Mouse (Mus musculus) megakaryocyte-erythroid progenitor cell, adult 5 weeks (primary cell): ENCODE results near the gene Igsf23. TPM values are rescaled to one million over a fixed set of nuclear protein-coding genes. Genes with fewer than 3 reads are reported as not detected.

Experiments used
- polyA plus RNA-seq: library from polyadenylated mRNA; stranded (reverse); fragments of >175 nt; gene quantifications from 2 replicates; pipeline ENCODE4 v1.2.3, GENCODE M21; 2012

Igsf23 gene
- polyA plus RNA-seq = 0.04 TPM in 1 of 2 replicates, not detected in the other

GRCm38 (mm10) chr7:19950589-19950988, at the start of gene Igsf23:
Igsf23 (minus strand) TSS chr7:19950756.

GRCm38 (mm10) chr7:19991165-19991564, 40.6 kb upstream of the Igsf23 start, which contains the start of gene Nlrp9b:
Nlrp9b (plus strand) TSS chr7:19991465.

GRCm38 (mm10) chr7:19964985-19965579, 14.5 kb upstream of the Igsf23 start, which contains the start of gene Ceacam20:
Ceacam20 (plus strand) TSS chr7:19965412.

GRCm38 (mm10) chr7:19920506-19921261, 29.9 kb downstream of the Igsf23 start, which contains the start of gene Pvr:
Pvr (minus strand) TSS chr7:19921160.

GRCm38 (mm10) chr7:19887849-19888248, 62.7 kb downstream of the Igsf23 start, which contains the start of gene Ceacam19:
Ceacam19 (minus strand) TSS chr7:19887965.

Other genes starting within 250 kb of the Igsf23 start
- 221 and 229 TPM in 2 replicates for gene Tomm40, start 235.3 kb downstream of the Igsf23 start, polyA plus RNA-seq
- 3.4 and 5.9 TPM in 2 replicates for gene Nectin2, start 200.3 kb downstream of the Igsf23 start, polyA plus RNA-seq
- gene Bcam, start 179.7 kb downstream of the Igsf23 start, polyA plus RNA-seq = 0.26 and 0.36 TPM in 2 replicates
- gene Cblc, start 153.9 kb downstream of the Igsf23 start, polyA plus RNA-seq = not detected in 2 replicates
- 61.6 and 97.1 TPM in 2 replicates for gene Bcl3, start 128.0 kb downstream of the Igsf23 start, polyA plus RNA-seq
- gene Gm19345, start 98.8 kb downstream of the Igsf23 start, polyA plus RNA-seq = not detected in 2 replicates
- 0.83 and 1.3 TPM in 2 replicates for gene Ceacam16, start 89.5 kb downstream of the Igsf23 start, polyA plus RNA-seq
- not detected in 2 replicates for gene Ceacam19, start 62.8 kb downstream of the Igsf23 start, polyA plus RNA-seq
- gene Pvr, start 29.6 kb downstream of the Igsf23 start, polyA plus RNA-seq = 1.8 and 1.9 TPM in 2 replicates
- not detected in 2 replicates for gene Ceacam20, start 14.7 kb upstream of the Igsf23 start, polyA plus RNA-seq
- gene Nlrp9b, start 40.7 kb upstream of the Igsf23 start, polyA plus RNA-seq = not detected in 2 replicates
- not detected in 2 replicates for gene Vmn1r91, start 148.9 kb upstream of the Igsf23 start, polyA plus RNA-seq
- gene Gm16442, start 171.8 kb upstream of the Igsf23 start, polyA plus RNA-seq = not detected in 2 replicates
- not detected in 2 replicates for gene Vmn1r93, start 188.3 kb upstream of the Igsf23 start, polyA plus RNA-seq
- not detected in 2 replicates for gene Vmn1r94, start 217.6 kb upstream of the Igsf23 start, polyA plus RNA-seq
- gene Vmn1r95, start 243.0 kb upstream of the Igsf23 start, polyA plus RNA-seq = not detected in 2 replicates